Mouse (Mus musculus): ENCODE measurements at regions not wholly inside any gene's neighbourhood (a gene's known extent, or its start where the extent isn't known, plus 50 kb on each side); places are given as distances from the start of the nearest gene placed in this dataset.

GRCm38 (mm10) chr1:76660146-76660545, 854.7 kb downstream of the Epha4 start:
- in situ Hi-C loops (cut with MboI; ENCODE audit: low pct_ligation_motif_present, low pct_unique_long_range_greater_than_20kb, low sequenced_read_pairs) = no loop called here
- TF ChIP-seq KAT2A (IDR thresholded peaks at IDR 0.05; ENCODE audit: insufficient replicate concordance, low read length) (no peak), RAD21 (IDR thresholded peaks at IDR 0.05; ENCODE audit: low read depth, low read length) (no peak), BHLHE40 (IDR thresholded peaks at IDR 0.05; ENCODE audit: low read depth, low read length) (no peak), ETS1 (conservative IDR thresholded peaks at IDR 0.05; ENCODE audit: low read depth, low read length) (no peak), POLR2AphosphoS2 (IDR thresholded peaks at IDR 0.05; ENCODE audit: low read depth, low read length) (no peak), ZKSCAN1 (IDR thresholded peaks at IDR 0.05; ENCODE audit: borderline replicate concordance, low read depth, low read length) (no peak), GABPA (IDR thresholded peaks at IDR 0.05; ENCODE audit: insufficient replicate concordance, low read depth, low read length) (no peak), JUN (IDR thresholded peaks at IDR 0.05; ENCODE audit: insufficient read depth, low read depth, low read length) (no peak), UBTF (IDR thresholded peaks at IDR 0.05; ENCODE audit: low read depth, low read length) (no peak), ZC3H11A (IDR thresholded peaks at IDR 0.05; ENCODE audit: low read depth, low read length) (no peak), ZNF384 (IDR thresholded peaks at IDR 0.05; ENCODE audit: low read depth, low read length) (no peak), CHD1 (IDR thresholded peaks at IDR 0.05; ENCODE audit: low read depth, low read length) (no peak)
- no peak overlapping the region for H3K9ac ChIP-seq (ENCODE audit: insufficient read depth, low read depth)

GRCm38 (mm10) chr1:76664381-76664780, 850.5 kb downstream of the Epha4 start:
- dilution Hi-C loops (cut with MboI; ENCODE audit: extremely low pct_ligation_motif_present, extremely low pct_unique_long_range_greater_than_20kb, low sequenced_read_pairs) (no loop called here), in situ Hi-C loops (cut with MboI; ENCODE audit: low pct_ligation_motif_present, low pct_unique_long_range_greater_than_20kb, low sequenced_read_pairs) (no loop called here)
- H3K9me3 ChIP-seq (replicated peaks; ENCODE audit: low read length) = no peaks in the 10 kb centered on the region
- H3K4me3 ChIP-seq (replicated peaks in 1 of 3; ENCODE audit: low read depth in 2 of 3, low read length in 2 of 3, poor library complexity in 1 of 3) = no peak overlapping the region
- DNase-seq (ENCODE audit: extremely low read depth) = no peak
- no peaks in the 10 kb centered on the region for H3K79me2 ChIP-seq (replicated peaks; ENCODE audit: control insufficient read depth, extremely low read depth, insufficient read depth, poor library complexity, severe bottlenecking)
- no peaks in the 10 kb centered on the region for H3K4me1 ChIP-seq (ENCODE audit: control insufficient read depth in 1 of 2, insufficient read depth in 2 of 2)
- no peaks in the 10 kb centered on the region for H3K27me3 ChIP-seq (replicated peaks)
- no peak overlapping the region for H3K4me2 ChIP-seq (ENCODE audit: insufficient read depth, low read depth, poor library complexity, severe bottlenecking)
- TF ChIP-seq SMC3 (IDR thresholded peaks at IDR 0.05; ENCODE audit: low read depth, low read length) (no peak), GABPA (IDR thresholded peaks at IDR 0.05; ENCODE audit: insufficient replicate concordance, low read depth, low read length) (no peak), MEF2A (IDR thresholded peaks at IDR 0.05; ENCODE audit: borderline replicate concordance, low read depth, low read length) (no peak), CHD1 (IDR thresholded peaks at IDR 0.05; ENCODE audit: low read depth, low read length) (no peak), MYC (IDR thresholded peaks at IDR 0.05; ENCODE audit: low read depth, low read length) (no peak), JUND (conservative IDR thresholded peaks at IDR 0.05; ENCODE audit: low read depth, low read length) (no peak), KAT2A (IDR thresholded peaks at IDR 0.05; ENCODE audit: insufficient replicate concordance, low read length) (no peak), USF1 (IDR thresholded peaks at IDR 0.05; ENCODE audit: low read depth, low read length) (no peak), ZMIZ1 (IDR thresholded peaks at IDR 0.05; ENCODE audit: low read depth, low read length) (no peak), RCOR1 (conservative IDR thresholded peaks at IDR 0.05; ENCODE audit: low read depth, low read length) (no peak), E2F4 (IDR thresholded peaks at IDR 0.05; ENCODE audit: insufficient replicate concordance, low read depth, low read length) (no peak), PAX5 (IDR thresholded peaks at IDR 0.05; ENCODE audit: low read length) (no peak), ELF1 (IDR thresholded peaks at IDR 0.05; ENCODE audit: low read depth, low read length) (no peak), CHD2 (IDR thresholded peaks at IDR 0.05; ENCODE audit: low read length) (no peak), MAX (IDR thresholded peaks at IDR 0.05; ENCODE audit: low read length) (no peak), HCFC1 (IDR thresholded peaks at IDR 0.05; ENCODE audit: low read depth, low read length) (no peak)
- no peaks in the 10 kb centered on the region for H3K36me3 ChIP-seq (replicated peaks in 1 of 2; ENCODE audit: control insufficient read depth in 1 of 2, insufficient read depth in 1 of 2, low read length in 1 of 2)
- H3K27ac ChIP-seq (ENCODE audit: insufficient read depth, low read depth) = no peak overlapping the region
- no peak overlapping the region for H3K9ac ChIP-seq (ENCODE audit: insufficient read depth, low read depth)

More at GRCm38 (mm10) chr1:76660146-76660545, 854.7 kb downstream of the Epha4 start:
- Histone ChIP-seq H3K79me2 (replicated peaks; ENCODE audit: control insufficient read depth, extremely low read depth, insufficient read depth, poor library complexity, severe bottlenecking) (no peaks in the 10 kb centered on the region), H3K4me3 (replicated peaks in 1 of 3; ENCODE audit: low read depth in 2 of 3, low read length in 2 of 3, poor library complexity in 1 of 3) (no peak overlapping the region), H3K9me3 (replicated peaks; ENCODE audit: low read length) (no peaks in the 10 kb centered on the region), H3K4me1 (ENCODE audit: control insufficient read depth in 1 of 2, insufficient read depth in 2 of 2) (no peaks in the 10 kb centered on the region), H3K36me3 (replicated peaks in 1 of 2; ENCODE audit: control insufficient read depth in 1 of 2, insufficient read depth in 1 of 2, low read length in 1 of 2) (no peaks in the 10 kb centered on the region), H3K4me2 (ENCODE audit: insufficient read depth, low read depth, poor library complexity, severe bottlenecking) (no peak overlapping the region), H3K27ac (ENCODE audit: insufficient read depth, low read depth) (no peak overlapping the region), H3K27me3 (replicated peaks) (no peaks in the 10 kb centered on the region)
- dilution Hi-C loops (cut with MboI; ENCODE audit: extremely low pct_ligation_motif_present, extremely low pct_unique_long_range_greater_than_20kb, low sequenced_read_pairs) = no loop called here
- no peak for DNase-seq (ENCODE audit: extremely low read depth)

All from CH12.LX (cell line).